13 mouse cellular contexts compared by ENCODE assay signal in the genomic region with DNA sequence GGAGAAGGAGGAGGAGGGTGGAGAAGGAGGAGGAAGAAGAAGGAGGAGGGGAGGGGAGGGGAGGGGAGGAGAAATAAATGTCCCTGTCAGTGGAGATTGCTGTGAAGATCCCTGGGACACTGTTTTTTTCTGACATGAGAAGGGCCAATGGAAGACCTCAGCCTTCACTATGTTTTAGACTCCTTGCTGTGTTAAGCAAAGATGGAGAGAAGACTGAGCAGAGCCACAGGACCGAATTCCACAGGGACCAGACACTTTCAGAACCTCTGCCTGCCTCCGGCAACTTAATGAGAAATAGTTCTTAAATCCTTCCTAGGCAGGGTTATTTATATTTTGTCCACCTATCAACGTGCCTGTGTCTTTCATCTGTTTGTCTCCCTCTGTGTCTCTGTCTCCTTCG.
DNase-seq lines count a peak whose midpoint lies in the region; ATAC-seq lines count a peak whose summit lies in the region.
"Had no signal": no experiment of that assay in that cellular context is flagged by ENCODE, and none has a peak within 500 bp of the region (broad histone marks: within the 10 kb centered on the region; RNA-seq: fewer than 3 reads in every experiment).

No protein-coding gene starts in this region.

- DNase-seq in forebrain, embryonic 14.5 days (ENCODE audit: low spot score), result no peak
- peak; percentile 56 for DNase-seq in R1 (ENCODE audit: low read depth, low spot score)
- DNase-seq in thymus, postnatal 10 days (ENCODE audit: low spot score in 2 of 2), result no peak
- DNase-seq in frontal cortex, adult 2 months (ENCODE audit: extremely low spot score in 1 of 2, low spot score in 1 of 2), result no peak
- DNase-seq: cerebellum, adult 8-10 months; kidney, adult 11 months; right cerebral cortex, postnatal 14 days; thymus, postnatal 36 days had no signal

- no peak overlapping the region for H3K27ac ChIP-seq in forebrain, embryonic 14.5 days (ENCODE audit: low read depth, low read length)
- no peak overlapping the region for H3K27ac ChIP-seq in forebrain, embryonic 16.5 days (ENCODE audit: low read length)
- H3K27ac ChIP-seq in hindbrain, embryonic 13.5 days, result peak overlapping the region; percentile 84
- no peak overlapping the region for H3K27ac ChIP-seq in midbrain, embryonic 13.5 days
- H3K27ac ChIP-seq: liver, embryonic 14.5 days had no signal

- no peaks in the 10 kb centered on the region for H3K36me3 ChIP-seq in forebrain, embryonic 14.5 days (ENCODE audit: control insufficient read depth, insufficient read depth, low read length)
- H3K36me3 ChIP-seq in forebrain, embryonic 16.5 days (ENCODE audit: control insufficient read depth, insufficient read depth), result no peaks in the 10 kb centered on the region
- H3K36me3 ChIP-seq in hindbrain, embryonic 13.5 days, result no peaks in the 10 kb centered on the region
- H3K36me3 ChIP-seq in midbrain, embryonic 13.5 days, result no peaks in the 10 kb centered on the region

- 11% methylated on average over 4 of the region's 4 CpGs for WGBS in forebrain, embryonic 14.5 days
- 21% methylated on average over 4 of the region's 4 CpGs for WGBS in forebrain, embryonic 16.5 days
- 8% methylated on average over 4 of the region's 4 CpGs for WGBS in hindbrain, embryonic 13.5 days
- 21% methylated on average over 4 of the region's 4 CpGs for WGBS in midbrain, embryonic 13.5 days

- H3K9me3 ChIP-seq in forebrain, embryonic 14.5 days (replicated peaks; ENCODE audit: control insufficient read depth, low read length), result no peaks in the 10 kb centered on the region
- no peaks in the 10 kb centered on the region for H3K9me3 ChIP-seq in forebrain, embryonic 16.5 days (ENCODE audit: control insufficient read depth, low read length)
- H3K9me3 ChIP-seq in hindbrain, embryonic 13.5 days, result no peaks in the 10 kb centered on the region
- H3K9me3 ChIP-seq in midbrain, embryonic 13.5 days, result no peaks in the 10 kb centered on the region

- H3K9ac ChIP-seq in forebrain, embryonic 14.5 days (ENCODE audit: low read length), result no peak overlapping the region
- H3K9ac ChIP-seq in forebrain, embryonic 16.5 days (replicated peaks; ENCODE audit: low read depth, low read length), result no peak overlapping the region
- H3K9ac ChIP-seq in hindbrain, embryonic 13.5 days, result no peak overlapping the region; the same call in 1 of the 2 replicates
- H3K9ac ChIP-seq in midbrain, embryonic 13.5 days (replicated peaks), result 0 out of 2 replicates have a peak overlapping the region, but pooled peaks have one; percentile 0
- H3K9ac ChIP-seq: liver, embryonic 14.5 days had no signal

- H3K4me2 ChIP-seq in forebrain, embryonic 14.5 days (ENCODE audit: low read length), result no peak overlapping the region
- H3K4me2 ChIP-seq in forebrain, embryonic 16.5 days (ENCODE audit: low read length), result no peak overlapping the region
- peak overlapping the region; percentile 41; the same call in 1 of the 2 replicates for H3K4me2 ChIP-seq in hindbrain, embryonic 13.5 days
- no peak overlapping the region; the same call in 1 of the 2 replicates for H3K4me2 ChIP-seq in midbrain, embryonic 13.5 days (replicated peaks)

- H3K4me1 ChIP-seq in forebrain, embryonic 14.5 days (ENCODE audit: control insufficient read depth, insufficient read depth, low read length), result peaks cover 2% of the 10 kb centered on the region; the same call in 1 of the 2 replicates
- H3K4me1 ChIP-seq in forebrain, embryonic 16.5 days (replicated peaks; ENCODE audit: control insufficient read depth, insufficient read depth, low read length), result peaks cover 5% of the 10 kb centered on the region
- H3K4me1 ChIP-seq in hindbrain, embryonic 13.5 days (replicated peaks), result peaks cover 17% of the 10 kb centered on the region
- peaks cover 9% of the 10 kb centered on the region for H3K4me1 ChIP-seq in midbrain, embryonic 13.5 days (replicated peaks)

- H3K4me3 ChIP-seq in forebrain, embryonic 14.5 days (ENCODE audit: low read depth, low read length), result no peak overlapping the region
- no peak overlapping the region for H3K4me3 ChIP-seq in forebrain, embryonic 16.5 days (replicated peaks; ENCODE audit: low read length)
- H3K4me3 ChIP-seq in hindbrain, embryonic 13.5 days, result no peak overlapping the region
- no peak overlapping the region for H3K4me3 ChIP-seq in midbrain, embryonic 13.5 days (replicated peaks)

- no peaks in the 10 kb centered on the region for H3K27me3 ChIP-seq in forebrain, embryonic 14.5 days (replicated peaks; ENCODE audit: control insufficient read depth, insufficient read depth, low read length)
- H3K27me3 ChIP-seq in forebrain, embryonic 16.5 days (replicated peaks; ENCODE audit: control insufficient read depth, insufficient read depth, low read length), result no peaks in the 10 kb centered on the region
- no peaks in the 10 kb centered on the region for H3K27me3 ChIP-seq in hindbrain, embryonic 13.5 days
- no peaks in the 10 kb centered on the region for H3K27me3 ChIP-seq in midbrain, embryonic 13.5 days

- ATAC-seq in forebrain, embryonic 14.5 days, result peak; percentile 15
- ATAC-seq in forebrain, embryonic 16.5 days, result no peak
- peak; percentile 40 for ATAC-seq in hindbrain, embryonic 13.5 days (ENCODE audit: low FRiP score)
- peak; percentile 21; the same call in 1 of the 2 replicates for ATAC-seq in midbrain, embryonic 13.5 days
- no peak for ATAC-seq in activated CD4-positive, CD25-positive, alpha-beta regulatory T cell, adult 4 months

Comparison
In these comparisons a context has a peak if more than half of its experiments do, and no peak if none do; other contexts are left out.
1. ATAC-seq: peak in forebrain, embryonic 14.5 days (single experiment), hindbrain, embryonic 13.5 days (single experiment) and midbrain, embryonic 13.5 days (single experiment); none in forebrain, embryonic 16.5 days (single experiment) and activated CD4-positive, CD25-positive, alpha-beta regulatory T cell, adult 4 months (single experiment).